Mouse (Mus musculus) adipocyte (in vitro differentiated cells): ENCODE results near the gene Oas1f.
"Not testable (repeated sequence)": the region's sequence is repeated elsewhere in the genome, so short reads cannot be mapped to it uniquely, and the experiment has no call there.

ENCODE experiments used
- DNase-seq: peaks from one replicate; pipeline ENCODE4 v3.0.0-alpha.2; 2016; ENCODE audit warnings: low spot score

The Oas1f gene

GRCm38 (mm10) chr5:120871469-120871868 lies 24.3 kb downstream of the Oas1f start:
- DNase-seq, result no peak

- not testable (repeated sequence) for DNase-seq
Measured at GRCm38 (mm10) chr5:120876839-120877238, 29.7 kb downstream of the Oas1f start.

- DNase-seq, result not testable (repeated sequence)
Measured at GRCm38 (mm10) chr5:120877407-120877806, 30.2 kb downstream of the Oas1f start.

- not testable (repeated sequence) for DNase-seq
Measured at GRCm38 (mm10) chr5:120878803-120879202, 31.6 kb downstream of the Oas1f start.

- DNase-seq, result not testable (repeated sequence)
Measured at GRCm38 (mm10) chr5:120881681-120882080, 34.5 kb downstream of the Oas1f start.

GRCm38 (mm10) chr5:120887413-120887812 lies 40.2 kb downstream of the Oas1f start, which contains the start of gene Oas1g:
Oas1g (minus strand) TSS chr5:120887613.
- DNase-seq, result not testable (repeated sequence)

GRCm38 (mm10) chr5:120887831-120888230 lies 40.7 kb downstream of the Oas1f start:
- no peak for DNase-seq

- not testable (repeated sequence) for DNase-seq
Measured at GRCm38 (mm10) chr5:120888294-120888815, 41.2 kb downstream of the Oas1f start.

GRCm38 (mm10) chr5:120890026-120890425 lies 42.9 kb downstream of the Oas1f start:
- DNase-seq, result no peak

GRCm38 (mm10) chr5:120890991-120891390 lies 43.8 kb downstream of the Oas1f start:
- no peak for DNase-seq

GRCm38 (mm10) chr5:120891566-120892242 lies 44.5 kb downstream of the Oas1f start:
- not testable (repeated sequence) for DNase-seq

GRCm38 (mm10) chr5:120892243-120892660 lies 45.1 kb downstream of the Oas1f start:
- DNase-seq, result no peak

GRCm38 (mm10) chr5:120893866-120894265 lies 46.7 kb downstream of the Oas1f start:
- DNase-seq, result not testable (repeated sequence)

- not testable (repeated sequence) for DNase-seq
Measured at GRCm38 (mm10) chr5:120894692-120895091, 47.5 kb downstream of the Oas1f start.

- no peak for DNase-seq
Measured at GRCm38 (mm10) chr5:120895231-120895900, 48.2 kb downstream of the Oas1f start.

GRCm38 (mm10) chr5:120898307-120898706 lies 51.1 kb downstream of the Oas1f start:
- no peak for DNase-seq

GRCm38 (mm10) chr5:120898726-120899125 lies 51.6 kb downstream of the Oas1f start:
- no peak for DNase-seq

- no peak for DNase-seq
Measured at GRCm38 (mm10) chr5:120900666-120901065, 53.5 kb downstream of the Oas1f start.

GRCm38 (mm10) chr5:120902056-120902455 lies 54.9 kb downstream of the Oas1f start:
- DNase-seq, result no peak

- DNase-seq, result not testable (repeated sequence)
Measured at GRCm38 (mm10) chr5:120906791-120907733, 59.9 kb downstream of the Oas1f start, which contains the start of gene Oas1a. Oas1a (minus strand) TSS chr5:120907521.
